Mouse (Mus musculus) intestine, embryonic 16.5 days (tissue): ENCODE data around the gene H2al1d. TPM values are rescaled to one million over a fixed set of nuclear protein-coding genes. Genes with fewer than 3 reads are reported as not detected.
A peak's percentile ranks its signal among the peaks of the same experiment; 100 is the strongest.
"Not testable (repeated sequence)": the region's sequence is repeated elsewhere in the genome, so short reads cannot be mapped to it uniquely, and the experiment has no call there.

Source experiments
- ATAC-seq: fragments of 200-750 bp; cut with Nextera tagmentation; 2 replicates; pipeline ENCODE4 v1.8.0; 2017; ENCODE audit warnings: moderate TSS enrichment, moderate library complexity
- H3K27ac ChIP-seq: fragments of 300-500 bp; sonication (generic); 2 replicates; pipeline ENCODE4 v1.5.1; 2014; ENCODE audit warnings: mild to moderate bottlenecking, low read length
- H3K27me3 ChIP-seq: fragments of 300-500 bp; sonication (generic); replicated peaks from 2 replicates; pipeline ENCODE4 v1.6.1; 2014; ENCODE audit warnings: low read length, control low read depth, mixed read lengths; ENCODE audit not compliant: control insufficient read depth, insufficient read depth
- H3K36me3 ChIP-seq: fragments of 300-500 bp; sonication (generic); 2 replicates; pipeline ENCODE4 v1.6.1; 2014; ENCODE audit warnings: low read length, control low read depth; ENCODE audit not compliant: control insufficient read depth, insufficient read depth
- H3K4me1 ChIP-seq: fragments of 300-500 bp; sonication (generic); 2 replicates; pipeline ENCODE4 v1.6.1; 2014; ENCODE audit warnings: low read length, control low read depth, mixed read lengths; ENCODE audit not compliant: control insufficient read depth, insufficient read depth
- H3K4me2 ChIP-seq: fragments of 300-500 bp; sonication (generic); 2 replicates; pipeline ENCODE4 v1.6.1; 2014; ENCODE audit warnings: low read depth, low read length, control low read depth
- H3K4me3 ChIP-seq: fragments of 300-500 bp; sonication (generic); 2 replicates; pipeline ENCODE4 v1.5.1; 2014; ENCODE audit warnings: mild to moderate bottlenecking, low read length
- H3K9ac ChIP-seq: fragments of 300-500 bp; sonication (generic); 2 replicates; pipeline ENCODE4 v1.6.1; 2014; ENCODE audit warnings: low read depth, low read length
- H3K9me3 ChIP-seq: fragments of 300-500 bp; sonication (generic); 2 replicates; pipeline ENCODE4 v1.6.1; 2016; ENCODE audit warnings: low read length, control low read depth; ENCODE audit not compliant: control insufficient read depth
- WGBS: fragments of 180-500 bp; shearing (Covaris S2); extraction: QIAGEN DNeasy Blood & Tissue Kit; methylation state at CpG from one replicate; pipeline ENCODE4 v1.1.7; 2014; 5-methylcytosine and 5-hydroxymethylcytosine counted together
- polyA plus RNA-seq: library from polyadenylated mRNA; unstranded; fragments of >200 nt; fragmentation: Nextera tagmentation; extraction: Ambion mirVana; gene quantifications from 2 replicates; pipeline ENCODE4 v1.2.1, GENCODE M21; 2015

Gene H2al1d
- not detected in 2 replicates for polyA plus RNA-seq

DNA sequence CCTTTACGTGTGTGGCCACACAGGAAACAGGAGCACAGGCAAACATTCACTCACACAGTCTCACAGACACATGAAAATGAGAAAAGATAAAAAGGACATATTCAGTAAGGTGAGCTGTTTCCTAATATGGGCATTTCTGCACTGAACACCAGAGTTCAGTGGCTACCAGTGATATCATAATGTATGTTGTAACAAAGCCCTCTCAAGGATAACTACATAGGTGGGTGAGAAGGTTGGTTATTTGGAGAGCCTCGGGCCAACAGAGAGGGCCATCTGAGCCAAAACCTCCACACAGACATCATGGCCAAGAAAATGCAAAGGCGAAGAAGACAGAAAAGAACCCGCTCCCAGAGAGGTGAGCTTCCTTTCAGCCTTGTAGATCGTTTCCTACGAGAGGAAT, at the start of gene H2al1d:
Gene H2al1d, plus strand, starts transcription at position 301 of the 400 bp plus-strand sequence.
- H3K4me1 ChIP-seq, H3K9ac ChIP-seq, H3K4me3 ChIP-seq, ATAC-seq, H3K27ac ChIP-seq, H3K9me3 ChIP-seq, H3K4me2 ChIP-seq, H3K27me3 ChIP-seq, H3K36me3 ChIP-seq: not testable (repeated sequence)
- no CpG with 5 or more reads among the region's 6 CpGs for WGBS

DNA sequence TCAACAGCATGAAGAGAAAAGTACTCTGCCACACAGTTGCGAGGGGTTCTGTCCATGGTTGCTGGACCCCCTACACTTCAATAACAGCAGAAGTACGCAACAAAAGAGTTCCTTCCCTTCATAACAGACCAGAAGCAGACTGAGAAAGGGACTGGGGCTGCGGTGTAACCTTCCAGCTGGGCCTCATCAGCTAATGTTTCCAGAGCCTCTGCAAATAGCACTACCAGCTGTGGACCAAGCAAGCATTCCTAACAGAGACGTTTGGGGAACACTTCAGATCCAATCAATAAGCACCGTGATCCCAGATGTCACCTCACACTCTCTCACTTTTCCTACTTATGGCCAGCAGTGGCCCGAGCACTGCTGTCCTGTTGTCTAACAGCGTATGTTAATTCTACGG, 43.7 kb upstream of the H2al1d start:
- WGBS: 56% methylated on average over 8 of the region's 8 CpGs
- no peak for ATAC-seq
- Histone ChIP-seq H3K4me1 (no peaks in the 10 kb centered on the region), H3K36me3 (no peaks in the 10 kb centered on the region), H3K27ac (no peak overlapping the region), H3K9me3 (no peaks in the 10 kb centered on the region), H3K9ac (no peak overlapping the region), H3K27me3 (peaks cover 5% of the 10 kb centered on the region), H3K4me3 (no peak overlapping the region), H3K4me2 (no peak overlapping the region)

DNA sequence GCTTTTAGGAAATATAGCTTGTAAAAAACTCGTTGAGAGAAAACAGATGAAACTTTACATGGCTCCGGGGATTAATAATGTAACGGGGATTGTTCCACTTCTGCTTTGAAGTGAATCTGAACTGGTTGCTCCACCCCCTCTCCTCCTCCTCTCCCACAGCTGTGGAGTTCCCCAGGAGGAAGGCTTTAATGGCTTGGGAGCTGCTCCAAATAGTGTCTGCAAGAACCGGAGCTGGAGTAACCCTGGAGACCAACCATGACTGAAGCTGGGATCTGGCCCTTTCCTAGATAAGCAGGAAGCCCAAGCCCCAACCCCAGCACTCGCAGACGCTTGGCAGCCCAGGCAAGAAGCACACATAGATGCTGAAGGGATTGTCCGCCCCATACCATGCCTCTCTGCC, 40.8 kb upstream of the H2al1d start:
- Histone ChIP-seq H3K9me3 (no peaks in the 10 kb centered on the region), H3K27ac (no peak overlapping the region), H3K4me2 (no peak overlapping the region), H3K4me1 (no peaks in the 10 kb centered on the region), H3K36me3 (no peaks in the 10 kb centered on the region), H3K9ac (no peak overlapping the region), H3K27me3 (peaks cover 5% of the 10 kb centered on the region; the same call in 1 of the 2 replicates), H3K4me3 (no peak overlapping the region)
- ATAC-seq: 0 out of 2 replicates have a peak, but pooled peaks have one; percentile 60
- 40% methylated on average over 7 of the region's 7 CpGs for WGBS

DNA sequence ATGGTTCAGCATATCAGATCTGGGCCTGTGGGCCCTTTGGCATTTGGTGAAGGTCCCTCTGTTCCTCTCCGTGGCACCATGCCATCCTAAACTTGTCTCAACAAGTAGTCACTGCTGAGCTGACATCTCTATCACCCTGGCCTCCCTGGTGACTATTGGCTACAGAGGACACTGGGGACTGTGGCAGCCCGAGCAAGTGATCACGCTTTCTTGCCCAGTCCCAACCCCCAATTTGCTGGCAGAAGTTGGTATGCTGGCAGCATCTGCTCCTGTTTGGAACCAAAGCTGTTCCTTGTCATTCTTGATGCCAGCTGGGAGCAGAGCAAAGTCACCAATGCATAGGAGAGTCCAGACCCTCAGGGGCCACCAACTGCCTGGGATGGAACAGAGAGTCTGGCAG, 39.5 kb upstream of the H2al1d start:
- ATAC-seq: no peak
- Histone ChIP-seq H3K27ac (no peak overlapping the region), H3K36me3 (no peaks in the 10 kb centered on the region), H3K9me3 (no peaks in the 10 kb centered on the region), H3K4me2 (no peak overlapping the region), H3K4me3 (no peak overlapping the region), H3K4me1 (no peaks in the 10 kb centered on the region), H3K9ac (no peak overlapping the region), H3K27me3 (peaks cover 5% of the 10 kb centered on the region; the same call in 1 of the 2 replicates)
- WGBS: 94% methylated on average over 3 of the region's 3 CpGs

DNA sequence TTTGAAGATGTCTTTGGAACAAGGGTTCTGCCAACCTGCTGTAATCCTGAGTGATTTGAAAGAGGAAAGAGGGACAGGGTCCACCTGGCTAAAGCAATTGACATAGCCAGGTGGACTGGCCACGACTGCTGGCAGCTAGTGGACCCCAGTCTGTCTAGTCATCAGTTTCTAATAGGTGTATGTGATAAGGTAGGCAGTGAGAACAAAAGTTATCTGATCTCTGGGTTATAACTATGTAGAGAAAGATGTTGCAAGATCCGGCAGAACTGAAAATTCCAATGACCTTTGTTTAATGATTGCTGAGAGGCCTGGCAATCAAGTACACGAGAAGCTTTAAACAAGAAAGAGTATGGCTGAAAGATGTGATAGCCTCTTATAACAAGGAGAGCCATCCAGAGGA, 35.4 kb upstream of the H2al1d start:
- Histone ChIP-seq H3K4me3 (no peak overlapping the region), H3K9ac (no peak overlapping the region), H3K27ac (no peak overlapping the region), H3K27me3 (peaks cover 8% of the 10 kb centered on the region; the same call in 1 of the 2 replicates), H3K36me3 (no peaks in the 10 kb centered on the region), H3K9me3 (no peaks in the 10 kb centered on the region), H3K4me2 (no peak overlapping the region), H3K4me1 (no peaks in the 10 kb centered on the region)
- WGBS: 43% methylated on average over 3 of the region's 3 CpGs
- ATAC-seq: peak; percentile 66

DNA sequence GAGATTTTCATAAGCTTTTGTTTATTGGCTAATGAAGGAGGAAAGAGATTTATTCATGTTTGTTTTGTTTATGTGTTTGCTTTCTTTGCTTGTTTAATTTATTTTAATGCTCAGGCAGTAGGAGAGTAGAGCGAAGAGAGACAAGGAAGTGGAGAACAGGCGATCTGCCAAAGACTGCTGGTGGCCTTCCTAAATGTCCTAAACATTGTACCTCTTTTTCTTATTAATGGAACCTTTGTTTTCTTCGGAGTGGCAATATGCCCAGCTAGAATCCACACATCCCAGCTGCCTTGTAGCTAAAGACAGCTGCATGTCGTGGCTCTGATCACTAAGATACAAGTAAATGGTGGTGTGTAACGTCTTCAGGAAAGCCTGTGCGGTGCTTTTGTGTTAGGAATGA, 31.5 kb upstream of the H2al1d start:
- H3K27me3 ChIP-seq: 0 out of 2 replicates have a peak, but pooled peaks cover 3% of the 10 kb centered on the region
- H3K9ac ChIP-seq: no peak overlapping the region
- no peak overlapping the region for H3K4me2 ChIP-seq
- no peaks in the 10 kb centered on the region for H3K36me3 ChIP-seq
- H3K27ac ChIP-seq: no peak overlapping the region
- 61% methylated on average over 6 of the region's 6 CpGs for WGBS
- no peaks in the 10 kb centered on the region for H3K4me1 ChIP-seq
- no peak for ATAC-seq
- H3K9me3 ChIP-seq: no peaks in the 10 kb centered on the region
- no peak overlapping the region for H3K4me3 ChIP-seq

DNA sequence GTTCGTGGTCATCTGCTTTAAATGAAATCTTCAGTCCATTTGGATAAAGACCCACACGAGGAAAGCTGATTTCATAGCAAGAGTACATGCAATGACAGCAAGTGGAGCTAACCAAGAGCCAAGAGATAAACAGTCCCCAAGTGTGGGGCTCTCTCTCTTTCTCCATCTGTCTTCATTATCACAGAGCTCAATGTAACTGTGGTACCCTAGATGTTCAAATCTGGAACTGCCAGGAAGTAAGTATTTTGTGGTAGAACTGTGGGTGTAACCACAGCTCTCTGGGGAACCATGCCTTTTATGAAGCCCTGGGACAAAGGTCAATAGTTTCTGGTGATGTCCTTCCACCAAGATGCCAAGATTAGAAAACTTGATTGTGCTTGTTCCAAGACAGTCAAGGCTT, 27.9 kb upstream of the H2al1d start:
- Histone ChIP-seq H3K4me2 (no peak overlapping the region), H3K9ac (no peak overlapping the region), H3K36me3 (no peaks in the 10 kb centered on the region), H3K4me3 (no peak overlapping the region), H3K4me1 (no peaks in the 10 kb centered on the region), H3K27ac (no peak overlapping the region), H3K27me3 (0 out of 2 replicates have a peak, but pooled peaks cover 3% of the 10 kb centered on the region), H3K9me3 (no peaks in the 10 kb centered on the region)
- 78% methylated on average over 2 of the region's 2 CpGs for WGBS
- ATAC-seq: no peak

DNA sequence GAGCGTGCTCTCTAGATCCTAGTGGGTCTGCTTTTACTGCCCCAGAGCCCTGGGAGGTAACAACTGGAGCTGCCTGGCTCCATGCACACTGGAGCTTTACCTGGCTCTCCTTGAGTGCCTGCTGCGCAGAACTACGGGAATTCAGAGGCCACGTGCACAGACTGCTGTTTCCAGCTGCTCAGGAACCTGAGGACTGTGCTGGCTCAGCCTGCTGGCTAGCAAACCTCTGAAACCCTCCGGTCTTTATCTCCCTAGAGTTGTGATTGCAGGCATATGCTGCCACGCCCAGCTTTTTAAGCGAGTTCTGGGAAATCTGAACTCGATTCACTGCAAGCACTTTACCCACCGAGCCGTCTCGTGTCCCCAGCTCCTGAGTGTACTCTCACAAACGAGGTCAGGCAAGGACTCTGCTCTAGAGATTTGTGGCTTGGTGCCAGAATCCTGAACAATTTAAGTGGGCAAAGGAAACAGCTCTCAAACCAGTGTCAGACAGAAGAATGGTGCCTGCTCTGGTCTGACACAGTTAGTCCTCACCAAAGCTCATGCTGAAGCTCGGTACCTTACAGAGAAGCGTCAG, 20.2 kb upstream of the H2al1d start:
- ATAC-seq: no peak; the same call in 1 of the 2 replicates
- 0 out of 2 replicates have a peak, but pooled peaks cover 4% of the 10 kb centered on the region for H3K27me3 ChIP-seq
- H3K4me3 ChIP-seq: no peak overlapping the region
- H3K9ac ChIP-seq: no peak overlapping the region
- 43% methylated on average over 14 of the region's 14 CpGs for WGBS
- no peaks in the 10 kb centered on the region for H3K9me3 ChIP-seq
- no peak overlapping the region for H3K27ac ChIP-seq
- H3K4me2 ChIP-seq: no peak overlapping the region
- H3K4me1 ChIP-seq: no peaks in the 10 kb centered on the region
- H3K36me3 ChIP-seq: no peaks in the 10 kb centered on the region

DNA sequence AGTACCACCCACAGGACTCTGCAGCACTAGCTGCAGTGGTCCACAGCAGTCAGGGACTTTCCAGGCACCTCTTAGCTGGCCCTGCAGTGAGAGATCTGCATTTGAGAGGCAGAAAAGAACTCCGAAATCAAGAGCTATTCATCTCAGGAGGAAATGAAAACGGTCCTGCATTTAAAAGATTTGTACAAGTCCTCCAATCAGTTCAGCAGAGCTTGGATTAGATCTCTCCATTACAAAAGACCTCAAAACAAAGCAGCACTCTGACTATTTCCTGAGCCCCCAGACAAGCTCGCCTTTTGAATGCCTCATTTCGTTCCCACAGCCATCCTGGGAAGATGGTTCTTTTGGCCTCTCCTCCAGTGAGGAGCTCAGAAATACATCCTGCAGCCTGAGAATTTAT, 19.4 kb upstream of the H2al1d start:
- H3K27me3 ChIP-seq: 0 out of 2 replicates have a peak, but pooled peaks cover 4% of the 10 kb centered on the region
- H3K4me2 ChIP-seq: no peak overlapping the region
- WGBS: 78% methylated on average over 4 of the region's 4 CpGs
- no peaks in the 10 kb centered on the region for H3K4me1 ChIP-seq
- no peaks in the 10 kb centered on the region for H3K9me3 ChIP-seq
- no peak for ATAC-seq
- no peak overlapping the region for H3K27ac ChIP-seq
- no peak overlapping the region for H3K4me3 ChIP-seq
- no peaks in the 10 kb centered on the region for H3K36me3 ChIP-seq
- no peak overlapping the region for H3K9ac ChIP-seq

DNA sequence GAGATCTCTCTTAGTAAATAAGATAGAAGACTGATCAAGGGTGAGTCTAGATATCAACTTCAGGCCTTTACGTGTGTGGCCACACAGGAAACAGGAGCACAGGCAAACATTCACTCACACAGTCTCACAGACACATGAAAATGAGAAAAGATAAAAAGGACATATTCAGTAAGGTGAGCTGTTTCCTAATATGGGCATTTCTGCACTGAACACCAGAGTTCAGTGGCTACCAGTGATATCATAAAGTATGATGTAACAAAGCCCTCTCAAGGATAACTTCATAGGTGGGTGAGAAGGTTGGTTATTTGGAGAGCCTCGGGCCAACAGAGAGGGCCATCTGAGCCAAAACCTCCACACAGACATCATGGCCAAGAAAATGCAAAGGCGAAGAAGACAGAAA, 9.7 kb upstream of the H2al1d start, which contains the start of gene H2al1a:
Gene H2al1a, plus strand, starts transcription at position 301 of the 400 bp plus-strand sequence.
- H3K4me1 ChIP-seq, H3K27ac ChIP-seq, H3K27me3 ChIP-seq, H3K36me3 ChIP-seq, H3K9ac ChIP-seq, H3K4me2 ChIP-seq, H3K4me3 ChIP-seq, H3K9me3 ChIP-seq, ATAC-seq: not testable (repeated sequence)
- WGBS: no CpG with 5 or more reads among the region's 3 CpGs
